Mouse (Mus musculus): ENCODE data around the gene Klf5.

Klf5 gene

DNA sequence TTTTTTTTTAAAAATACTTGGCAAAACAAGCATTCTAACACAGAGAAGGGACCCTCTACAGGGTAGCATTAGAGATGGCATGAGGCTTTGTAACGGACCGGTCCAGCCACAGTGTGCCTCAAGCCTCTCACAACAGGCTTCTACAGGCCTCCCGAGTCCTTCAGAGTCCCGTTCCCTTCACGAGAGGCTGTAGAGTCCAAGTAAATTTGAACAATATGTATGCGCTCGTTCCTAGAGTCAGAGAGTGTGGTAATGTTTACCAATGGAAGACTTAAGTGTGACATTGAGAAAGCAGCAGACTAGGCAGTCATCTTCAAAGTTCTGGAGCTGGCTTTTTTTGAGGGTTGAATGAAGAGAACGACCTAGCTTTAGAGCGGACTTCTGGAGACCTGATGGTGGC, 11.1 kb downstream of the Klf5 start:
- DNase-seq (ENCODE audit: low spot score in 2 of 2), result no peak

DNA sequence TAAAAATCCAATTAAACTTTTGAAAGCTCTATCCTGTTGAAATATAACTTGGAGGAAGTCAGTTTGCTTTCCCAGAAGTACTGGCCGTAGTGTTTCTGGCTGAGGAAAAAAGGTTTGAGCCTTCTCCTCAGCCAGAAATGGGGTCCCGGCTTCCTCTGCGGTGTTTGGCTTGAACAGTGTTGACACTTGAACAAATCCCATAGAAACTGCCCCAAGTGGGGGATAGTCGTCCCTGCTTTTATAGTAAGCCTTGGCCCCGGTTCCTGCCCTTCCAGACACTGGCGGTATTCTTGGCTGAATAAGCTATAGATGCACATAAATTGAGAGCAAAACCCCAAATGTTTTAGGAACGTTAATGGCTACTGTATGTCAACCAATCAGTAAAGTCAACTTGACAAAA, 11.9 kb downstream of the Klf5 start:
- DNase-seq (ENCODE audit: low spot score in 2 of 2), result no peak

DNA sequence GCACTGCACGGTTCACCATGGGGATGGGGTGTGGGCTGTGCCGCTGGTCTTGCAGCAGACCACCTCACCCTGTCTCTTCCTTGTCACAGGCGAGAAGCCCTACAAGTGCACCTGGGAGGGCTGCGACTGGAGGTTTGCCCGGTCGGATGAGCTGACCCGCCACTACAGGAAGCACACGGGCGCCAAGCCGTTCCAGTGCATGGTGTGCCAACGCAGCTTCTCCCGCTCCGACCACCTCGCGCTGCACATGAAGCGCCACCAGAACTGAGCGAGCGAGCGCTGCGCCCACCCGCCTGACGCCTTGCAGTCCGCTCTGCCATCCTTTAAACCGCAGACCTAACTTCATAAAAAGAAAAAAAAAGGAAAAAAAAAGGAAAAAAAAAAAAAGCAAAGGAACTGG, 14.6 kb downstream of the Klf5 start:
- DNase-seq (ENCODE audit: low spot score in 2 of 2), result no peak

- DNase-seq (ENCODE audit: low spot score in 2 of 2), result no peak
Observed at GRCm38 (mm10) chr14:99316275-99316674, 17.8 kb downstream of the Klf5 start.

- no peak for DNase-seq (ENCODE audit: low spot score in 2 of 2)
Observed at GRCm38 (mm10) chr14:99320736-99321135, 22.2 kb downstream of the Klf5 start.

- no peak for DNase-seq (ENCODE audit: low spot score in 2 of 2)
Observed at GRCm38 (mm10) chr14:99323376-99323775, 24.9 kb downstream of the Klf5 start.

DNA sequence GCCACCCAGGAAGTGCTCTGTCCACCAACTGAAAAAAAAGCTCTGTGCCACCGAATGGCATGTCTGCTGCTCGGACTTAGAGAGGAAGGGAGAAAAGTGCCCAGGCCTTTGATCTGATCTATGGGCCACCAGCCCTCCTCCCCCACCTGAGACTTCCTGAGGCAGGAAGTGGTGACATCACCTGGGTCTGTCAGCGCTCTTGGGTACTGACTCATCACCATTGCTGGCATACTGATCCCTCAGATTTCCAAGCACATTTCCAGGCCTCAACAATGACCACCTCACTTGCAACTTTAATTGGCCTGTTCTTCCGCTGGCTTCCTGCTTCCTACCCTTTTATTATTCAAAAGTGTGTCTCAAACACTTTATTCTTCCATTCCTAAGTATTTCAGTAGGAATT, 26.0 kb downstream of the Klf5 start:
- no peak for DNase-seq (ENCODE audit: low spot score in 2 of 2)

DNA sequence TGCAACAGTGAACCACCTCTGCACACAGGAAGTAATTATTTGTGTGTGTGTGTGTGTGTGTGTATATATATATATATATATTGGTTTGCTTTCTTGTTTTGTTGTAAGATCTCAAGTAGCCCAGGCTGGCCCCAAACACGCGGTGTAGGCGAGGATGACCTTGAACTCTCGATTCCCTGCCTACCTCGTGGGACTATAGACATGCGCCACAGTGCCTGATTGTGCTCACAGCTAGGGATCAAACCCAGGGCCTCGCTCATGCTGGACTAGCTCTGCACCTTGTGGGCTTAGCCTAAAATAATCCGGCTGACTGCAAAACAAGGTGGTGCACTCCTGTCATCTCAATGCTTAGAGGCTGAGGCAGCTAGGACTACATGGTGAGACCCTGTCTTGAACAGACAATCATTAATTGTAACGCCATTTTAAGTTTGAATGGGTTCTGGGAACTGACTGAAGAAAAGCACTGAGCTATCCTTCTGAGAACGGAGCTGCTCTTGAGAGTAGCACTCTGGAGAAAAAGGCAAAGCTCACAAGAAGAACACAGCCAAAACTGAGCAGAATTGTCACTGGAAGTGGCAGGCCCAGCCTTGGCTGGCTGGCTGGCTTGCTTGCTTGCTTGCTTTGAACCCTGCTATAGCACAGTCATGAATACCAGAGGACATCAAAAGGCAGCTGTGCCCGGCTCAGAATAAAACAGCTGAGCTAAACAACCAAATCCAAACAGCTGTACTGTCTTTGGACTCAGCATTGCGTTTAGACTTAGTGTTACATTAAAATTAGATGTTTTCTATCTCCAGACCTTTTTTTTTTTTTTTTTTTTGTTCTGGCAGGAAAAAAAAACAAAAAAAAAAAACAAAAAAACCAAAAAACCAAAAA, 27.3 kb downstream of the Klf5 start:
- no peak for DNase-seq (ENCODE audit: low spot score in 2 of 2)

GRCm38 (mm10) chr14:99336598-99336997, 38.1 kb downstream of the Klf5 start:
- DNase-seq (ENCODE audit: low spot score in 2 of 2), result no peak

DNA sequence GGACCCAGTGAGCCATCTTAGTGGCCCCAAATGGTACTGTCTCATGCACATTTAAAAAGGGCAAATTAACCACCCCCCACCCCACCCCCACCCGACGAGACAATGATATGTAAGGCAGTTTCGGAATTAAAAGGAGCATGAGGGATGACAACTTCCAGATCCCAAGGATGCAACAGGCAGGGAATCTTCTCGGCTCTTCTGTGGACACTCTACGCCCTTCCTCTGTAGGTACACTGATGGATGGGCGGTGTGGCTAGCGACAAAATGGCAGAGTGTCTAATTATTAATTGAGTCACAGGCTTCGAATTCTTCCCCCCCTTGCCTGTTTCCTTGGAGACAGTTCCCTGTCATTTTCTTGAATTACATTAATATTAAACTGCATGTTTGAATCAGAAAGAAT, 40.5 kb downstream of the Klf5 start:
- DNase-seq (ENCODE audit: low spot score in 2 of 2), result no peak

GRCm38 (mm10) chr14:99339681-99340522, 41.4 kb downstream of the Klf5 start:
- no peak for DNase-seq (ENCODE audit: low spot score in 2 of 2)

GRCm38 (mm10) chr14:99340703-99341102, 42.2 kb downstream of the Klf5 start:
- DNase-seq (ENCODE audit: low spot score in 2 of 2), result no peak

DNA sequence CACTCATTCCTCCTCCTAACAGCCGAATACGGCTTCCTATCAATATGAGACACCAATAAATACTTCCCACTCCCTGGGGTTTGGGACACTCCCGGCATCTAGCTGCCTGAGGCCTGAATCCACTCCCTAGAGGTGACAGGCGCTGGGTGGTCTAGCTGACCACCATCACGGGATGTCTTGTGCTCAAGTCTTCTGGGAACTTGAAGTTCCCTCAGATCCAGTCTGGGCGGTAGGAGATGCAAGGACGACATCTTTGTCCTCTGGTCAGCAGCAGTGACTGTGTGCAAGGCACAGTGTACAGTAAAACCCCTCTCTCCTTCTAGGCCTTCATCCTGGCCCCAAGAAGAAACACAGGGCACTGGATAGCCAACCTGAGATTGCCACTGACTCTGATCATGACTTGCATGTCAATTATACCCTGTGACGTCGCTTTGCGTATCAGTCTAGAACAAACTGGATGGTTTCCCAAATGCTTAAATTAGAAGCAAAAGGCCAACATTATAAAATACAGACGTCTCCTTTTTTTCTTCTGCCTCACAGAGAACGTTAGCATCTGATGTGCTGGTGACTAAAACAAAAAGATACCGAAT, 49.8 kb downstream of the Klf5 start:
- no peak for DNase-seq (ENCODE audit: low spot score in 2 of 2)

GRCm38 (mm10) chr14:99349606-99350005, 51.1 kb downstream of the Klf5 start:
- no peak for DNase-seq (ENCODE audit: low spot score in 2 of 2)

DNA sequence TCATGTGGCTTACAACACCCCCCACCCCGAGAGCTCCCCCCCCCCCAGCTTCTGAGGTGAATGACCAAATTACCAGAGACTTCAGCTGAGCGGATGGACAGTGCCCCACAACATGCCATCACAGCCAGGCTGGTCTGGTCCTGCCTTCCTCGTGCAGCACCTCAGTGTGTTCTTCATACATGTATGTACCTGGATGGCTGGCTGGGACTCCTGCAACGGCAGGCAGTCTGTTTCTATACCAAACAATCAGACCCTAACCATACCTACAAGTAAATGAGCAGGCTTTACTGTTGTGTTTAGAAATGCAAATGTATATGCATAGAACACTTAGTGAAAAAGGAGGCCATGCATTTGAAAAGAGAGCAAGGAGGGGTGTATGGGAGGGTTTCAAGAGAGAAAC, 54.5 kb downstream of the Klf5 start:
- DNase-seq (ENCODE audit: low spot score in 2 of 2), result no peak

GRCm38 (mm10) chr14:99354046-99354445, 55.6 kb downstream of the Klf5 start:
- DNase-seq (ENCODE audit: low spot score in 2 of 2), result no peak

- no peak for DNase-seq (ENCODE audit: low spot score in 2 of 2)
Observed at GRCm38 (mm10) chr14:99354761-99355609, 56.5 kb downstream of the Klf5 start.

DNA sequence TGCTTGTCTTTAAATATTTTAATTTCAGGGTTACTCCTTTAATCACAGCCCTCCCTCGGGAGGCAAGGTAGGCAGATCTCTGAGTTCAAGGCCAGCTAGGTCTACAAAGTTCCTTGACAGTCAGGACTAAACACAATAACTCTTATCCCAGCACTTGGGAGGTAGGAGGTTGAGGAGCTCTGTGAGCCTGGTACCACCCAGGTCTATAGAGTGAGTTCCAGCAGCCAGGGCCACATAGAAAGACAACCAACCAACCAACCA, 57.0 kb downstream of the Klf5 start:
- no peak for DNase-seq (ENCODE audit: low spot score in 2 of 2)

- no peak for DNase-seq (ENCODE audit: low spot score in 2 of 2)
Observed at GRCm38 (mm10) chr14:99362956-99363355, 64.5 kb downstream of the Klf5 start.

DNA sequence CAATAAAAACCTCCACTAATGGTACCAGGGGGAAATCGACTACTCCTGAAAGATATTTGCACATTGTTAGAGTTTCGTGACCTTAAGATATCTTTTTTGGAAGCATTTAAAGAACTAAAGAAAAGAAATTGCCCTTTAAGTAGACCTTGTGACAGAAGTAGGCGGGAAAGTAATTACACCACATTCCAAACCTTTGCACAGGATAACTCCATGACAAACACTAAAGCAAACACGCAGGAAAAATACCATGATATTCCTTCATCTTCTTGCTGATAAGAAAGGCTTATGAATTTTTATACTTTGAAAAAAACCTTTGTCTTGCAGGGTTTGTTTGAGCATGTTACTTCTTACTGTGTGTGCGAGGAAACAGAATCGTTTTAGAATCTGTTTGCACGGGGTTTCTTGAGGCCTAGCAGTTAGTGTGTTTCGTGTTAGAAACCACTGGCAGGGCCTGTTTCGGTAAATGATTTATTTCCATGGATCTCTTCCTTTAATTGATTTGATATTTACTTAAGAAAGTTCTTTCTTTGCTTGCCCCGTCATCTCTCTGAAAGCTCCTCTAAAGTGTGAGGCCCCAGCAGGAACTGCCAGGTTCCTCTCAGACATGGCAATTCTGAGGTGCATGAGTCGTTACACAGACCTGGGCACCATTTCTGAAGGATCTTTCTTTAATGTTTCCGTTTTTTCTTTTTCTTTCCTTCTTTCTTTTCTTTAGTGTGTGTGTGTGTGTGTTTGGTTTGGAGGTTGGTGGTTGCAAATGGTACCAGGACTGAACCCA, 65.7 kb downstream of the Klf5 start:
- DNase-seq (ENCODE audit: low spot score in 2 of 2), result no peak

All from spleen, postnatal 14 days (tissue).